Mouse (Mus musculus): ENCODE measurements around the gene Zranb3. TPM values are rescaled to one million over a fixed set of nuclear protein-coding genes. Genes with fewer than 3 reads are reported as not detected.

Zranb3 gene
- polyA plus RNA-seq, 1 experiment from 2014 or later = 4.6 TPM

GRCm38 (mm10) chr1:127945696-127946575 lies 156.9 kb downstream of the Zranb3 start:
- DNase-seq (ENCODE audit: low spot score) = no peak

GRCm38 (mm10) chr1:127943516-127943915 lies 159.3 kb downstream of the Zranb3 start:
- no peak for DNase-seq (ENCODE audit: low spot score)

GRCm38 (mm10) chr1:127942231-127942630 lies 160.6 kb downstream of the Zranb3 start:
- no peak for DNase-seq (ENCODE audit: low spot score)

DNA sequence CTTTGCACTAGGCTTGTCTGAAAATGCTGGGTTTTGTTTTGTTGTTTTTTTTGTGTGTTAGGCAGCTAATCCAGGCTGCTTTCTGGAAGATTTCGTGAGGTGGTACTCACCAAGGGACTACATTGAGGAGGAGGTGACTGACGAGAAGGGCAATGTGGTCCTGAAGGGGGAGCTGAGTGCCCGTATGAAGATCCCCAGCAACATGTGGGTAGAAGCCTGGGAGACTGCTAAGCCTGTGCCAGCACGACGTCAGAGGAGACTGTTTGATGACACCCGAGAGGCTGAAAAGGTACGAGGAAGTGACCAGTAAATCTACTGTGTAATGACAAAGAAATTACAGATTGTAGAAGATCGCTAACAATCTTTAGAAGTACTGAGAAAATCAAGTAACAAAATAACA lies 165.6 kb downstream of the Zranb3 start:
- no peak for DNase-seq (ENCODE audit: low spot score)

DNA sequence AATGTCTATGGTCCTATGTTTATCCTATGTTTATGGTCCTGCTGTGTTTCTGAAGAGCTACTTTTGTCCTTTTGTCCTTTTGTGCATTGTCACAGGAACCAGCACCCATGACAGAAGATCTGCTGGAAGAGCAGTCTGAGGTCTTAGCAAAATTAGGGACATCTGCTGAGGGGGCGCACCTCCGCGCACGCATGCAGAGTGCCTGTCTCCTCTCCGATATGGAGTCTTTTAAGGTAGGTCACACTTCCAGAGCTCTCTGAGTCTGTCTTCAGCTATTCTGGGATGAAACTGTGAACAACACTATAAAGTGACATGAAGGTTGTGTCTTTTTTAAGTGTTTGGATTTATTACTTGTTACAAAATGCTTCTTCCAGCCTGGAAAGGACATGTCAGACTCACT lies 168.5 kb downstream of the Zranb3 start:
- DNase-seq (ENCODE audit: low spot score) = no peak

- DNase-seq (ENCODE audit: low spot score) = no peak
Measured at GRCm38 (mm10) chr1:127933405-127933804, 169.4 kb downstream of the Zranb3 start.

- DNase-seq (ENCODE audit: low spot score) = no peak
Measured at GRCm38 (mm10) chr1:127915802-127916201, 187.0 kb downstream of the Zranb3 start.

GRCm38 (mm10) chr1:127915316-127915715 lies 187.5 kb downstream of the Zranb3 start:
- DNase-seq (ENCODE audit: low spot score) = no peak

GRCm38 (mm10) chr1:127913116-127913515 lies 189.7 kb downstream of the Zranb3 start:
- no peak for DNase-seq (ENCODE audit: low spot score)

GRCm38 (mm10) chr1:127904774-127905385 lies 198.0 kb downstream of the Zranb3 start:
- DNase-seq (ENCODE audit: low spot score) = no peak

Other genes with a start within 250 kb of the Zranb3 start
- 0.54 and 0.57 TPM in 2 replicates for gene Map3k19, start 248.0 kb downstream of the Zranb3 start, polyA plus RNA-seq (2015; fragmentation: Nextera tagmentation; extraction: Ambion mirVana)
- 24.2 and 29.0 TPM in 2 replicates for gene Rab3gap1, start 234.3 kb downstream of the Zranb3 start, polyA plus RNA-seq (2015; fragmentation: Nextera tagmentation; extraction: Ambion mirVana)
- 67.0 and 79.4 TPM in 2 replicates for gene R3hdm1, start 254 bp upstream of the Zranb3 start, polyA plus RNA-seq (2015; fragmentation: Nextera tagmentation; extraction: Ambion mirVana)
- 84.9 and 96.4 TPM in 2 replicates for gene Ubxn4, start 140.9 kb upstream of the Zranb3 start, polyA plus RNA-seq (2015; fragmentation: Nextera tagmentation; extraction: Ambion mirVana)
- gene Lct, start 225.3 kb upstream of the Zranb3 start, polyA plus RNA-seq (2015; fragmentation: Nextera tagmentation; extraction: Ambion mirVana) = 0.03 and 0.16 TPM in 2 replicates